Mouse (Mus musculus) megakaryocyte, embryonic 14.5 days (primary cell): Measurements from ENCODE around the gene Nr1h4.

ENCODE experiments used
- FLI1 ChIP-seq: IDR thresholded peaks from 2 replicates; pipeline ENCODE4 v1.6.1; 2012; ENCODE audit warnings: low read length, inconsistent platforms, mixed read lengths
- GATA1 ChIP-seq: IDR thresholded peaks from 3 replicates; pipeline ENCODE4 v1.6.1; 2012; ENCODE audit warnings: mixed read lengths, low read length, inconsistent platforms, borderline replicate concordance

DNA sequence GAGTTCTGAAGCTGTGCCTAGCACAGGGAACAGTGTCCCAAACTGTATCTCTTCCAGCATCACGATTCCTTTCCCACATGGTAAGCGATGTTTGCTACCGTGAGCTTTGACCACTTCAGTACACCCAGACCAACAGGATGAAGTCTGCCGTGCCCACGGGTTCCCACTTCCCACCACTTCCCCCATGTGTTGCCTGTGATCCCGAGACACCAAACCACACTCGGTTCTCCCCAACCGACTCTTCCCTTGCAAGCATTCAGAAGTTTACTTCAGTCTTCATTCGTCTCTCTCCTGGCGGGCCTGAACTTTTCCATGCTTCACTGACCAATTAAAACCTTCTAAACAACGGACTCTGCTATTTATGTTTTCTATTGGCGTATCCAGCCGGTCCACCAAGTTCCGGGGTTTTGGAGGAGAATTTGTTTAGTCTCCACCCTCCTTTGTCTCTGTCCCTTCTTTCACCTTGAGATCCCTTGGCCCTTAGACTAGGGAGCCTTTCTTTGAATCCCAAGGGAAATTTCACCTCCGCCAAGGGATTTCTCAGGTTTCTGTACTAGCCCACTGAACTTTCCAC lies 80.2 kb downstream of the Nr1h4 start:
- TF ChIP-seq FLI1 (peak; percentile 76), GATA1 (no peak; the same call in 2 of the 3 replicates)
